Mouse (Mus musculus): ENCODE results near the gene Nacad.

The Nacad gene

DNA sequence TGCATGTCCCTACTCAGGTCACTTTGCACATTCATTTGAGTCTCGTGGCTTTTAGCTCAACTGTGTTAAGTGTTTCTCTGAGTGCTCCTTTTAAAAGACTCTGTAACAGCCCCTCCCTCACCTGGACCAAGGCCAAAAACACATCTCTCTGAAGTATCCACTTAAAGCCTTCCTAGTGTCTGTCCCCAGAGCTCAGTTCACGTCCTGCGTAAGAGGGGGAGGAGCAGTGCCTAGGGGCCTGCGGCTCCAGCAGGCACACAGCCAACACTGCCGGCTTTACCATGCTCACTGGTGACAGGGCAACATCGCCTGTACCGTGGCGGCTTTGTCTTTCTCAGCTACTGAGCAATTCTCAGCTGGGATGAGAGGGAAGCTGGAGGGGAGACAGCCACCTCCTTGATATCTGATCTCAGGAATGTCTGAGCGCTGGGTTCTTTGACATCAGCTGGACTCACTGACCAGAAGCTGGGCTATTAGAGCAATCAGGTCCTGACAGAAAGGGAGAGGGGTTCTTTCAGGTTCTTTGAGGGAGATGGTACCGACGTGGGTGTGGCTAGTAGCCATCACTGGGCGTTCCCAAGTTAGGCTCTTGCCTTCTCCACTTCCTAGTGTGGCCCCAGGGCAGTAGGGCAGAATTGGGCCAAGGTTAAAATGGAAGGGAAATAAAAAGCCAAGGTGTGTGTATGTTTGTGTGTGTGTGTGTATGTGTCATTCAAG is 1.8 kb downstream of the Nacad start:
- CTCF ChIA-PET, result interaction anchor here (0.5 to 0.9 kb wide), 2 partner anchors 29 to 83 kb away, joined by 4 to 6 read pairs; no protein-coding TSS in a partner anchor

DNA sequence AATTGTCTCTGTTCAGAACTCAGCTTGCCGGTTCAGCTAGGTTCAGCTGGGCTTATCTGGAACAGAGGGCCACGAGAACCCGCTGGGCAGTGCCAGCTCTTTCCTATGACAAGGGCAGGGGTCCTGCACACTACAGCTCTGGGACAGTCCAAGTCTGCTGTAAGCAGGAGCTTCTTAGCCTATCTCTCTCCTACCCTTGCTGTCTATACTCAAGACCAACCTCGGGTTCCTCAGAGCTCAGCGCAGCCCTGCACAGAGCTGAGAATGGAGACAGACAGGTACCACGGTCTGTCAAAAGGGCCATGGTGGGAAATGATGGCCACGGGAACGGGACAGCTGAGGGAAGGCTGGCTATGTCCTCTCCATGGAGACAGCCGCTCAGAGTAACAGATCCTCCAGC is 2.6 kb downstream of the Nacad start:
- CTCF ChIA-PET, result interaction anchor here (0.5 kb wide), 1 partner anchor 82 kb away, joined by 6 read pairs; no protein-coding TSS in a partner anchor

DNA sequence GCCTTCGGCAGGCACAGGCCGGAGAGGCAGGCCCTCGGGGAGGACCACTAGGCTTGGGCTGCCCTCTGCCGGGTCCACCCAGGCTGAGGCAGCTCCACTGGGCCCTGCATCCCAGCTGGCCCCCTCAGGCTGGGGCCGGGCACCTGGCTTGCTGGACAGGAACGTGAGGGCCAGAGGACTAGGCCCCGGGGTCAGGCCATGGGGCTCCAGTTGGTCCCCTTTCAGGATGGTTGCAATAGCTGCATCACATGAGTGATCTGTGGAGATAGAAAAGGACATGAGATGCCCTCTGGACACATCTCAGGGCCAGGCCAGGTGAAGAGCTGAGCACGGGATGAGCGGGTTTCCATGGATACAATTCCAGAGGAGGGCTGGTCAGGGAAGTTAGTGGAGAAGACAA is 3.2 kb downstream of the Nacad start:
- CTCF ChIA-PET, result no interaction called here

DNA sequence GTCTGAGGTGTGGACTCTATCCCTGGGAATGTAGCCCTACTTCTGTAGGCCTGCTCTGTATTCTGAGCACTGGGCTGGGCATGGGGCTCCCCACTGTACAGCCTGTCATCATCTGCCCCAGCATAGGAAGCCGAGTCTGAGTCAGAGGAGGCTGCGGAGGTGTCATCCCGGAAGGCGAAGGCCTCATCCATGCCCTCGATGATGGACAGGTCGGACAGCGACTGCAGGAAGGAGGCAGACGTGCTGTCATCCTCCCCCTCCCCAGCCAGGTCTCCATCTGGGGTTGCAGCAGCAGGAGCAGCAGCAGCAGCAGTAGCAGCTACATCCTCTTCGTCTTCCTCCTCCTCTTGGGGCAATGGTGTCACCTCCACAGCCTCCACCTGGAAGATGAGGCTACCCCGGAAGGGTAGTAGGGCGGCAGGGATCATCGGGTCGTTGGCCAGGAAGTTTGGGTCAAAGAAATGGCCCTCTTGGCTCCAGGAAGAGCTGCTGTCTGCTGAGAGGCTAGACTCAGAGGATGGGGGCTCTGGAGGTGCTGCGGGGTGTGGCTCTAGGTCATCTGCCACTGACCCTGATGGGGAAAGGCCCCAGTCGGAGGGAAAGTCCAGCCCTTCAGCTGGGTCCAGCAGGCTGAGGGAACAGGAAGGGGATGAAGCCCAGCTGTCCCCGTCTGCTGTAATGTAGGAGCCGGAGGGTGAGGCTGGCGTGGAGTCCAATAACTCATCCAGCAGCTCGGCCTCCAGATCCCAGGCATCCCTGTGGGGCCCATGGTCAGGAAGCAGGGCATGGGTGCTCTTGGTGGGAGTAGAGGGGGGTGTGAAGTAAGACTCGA is 4.0 kb downstream of the Nacad start:
- CTCF ChIA-PET, result no interaction called here

DNA sequence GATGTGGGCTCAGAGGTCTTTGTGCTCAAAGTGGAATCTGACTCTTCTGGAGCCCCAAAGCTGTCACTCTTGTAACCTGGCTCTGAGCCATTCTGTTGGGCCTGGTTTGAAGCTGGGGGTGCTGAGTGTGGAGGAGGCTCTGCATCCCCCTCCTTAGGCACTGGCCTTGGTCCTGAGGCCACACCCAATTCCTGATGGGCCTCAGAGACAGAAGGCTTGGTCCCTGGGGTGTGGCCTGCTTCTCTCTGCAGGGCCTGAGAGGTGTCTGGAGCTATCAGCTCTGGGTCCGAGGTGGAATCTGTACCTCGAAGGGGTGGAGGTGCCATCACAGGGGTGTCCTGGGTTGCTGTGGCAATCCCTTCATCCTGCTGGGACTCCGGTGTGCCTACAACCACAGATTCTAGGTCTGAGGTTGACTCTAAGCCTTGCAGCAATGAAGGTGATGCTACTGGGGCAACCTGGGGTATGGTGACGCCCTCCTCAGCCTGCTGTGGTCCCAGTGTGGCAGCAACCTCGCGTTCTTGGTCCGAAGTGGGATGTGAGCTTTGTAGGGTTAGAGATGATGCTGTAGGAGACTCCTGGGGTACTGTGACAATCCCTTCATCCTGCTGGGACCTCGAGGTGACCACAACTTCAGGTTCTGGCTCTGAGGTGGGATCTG is 5.4 kb downstream of the Nacad start:
- CTCF ChIA-PET, result no interaction called here

DNA sequence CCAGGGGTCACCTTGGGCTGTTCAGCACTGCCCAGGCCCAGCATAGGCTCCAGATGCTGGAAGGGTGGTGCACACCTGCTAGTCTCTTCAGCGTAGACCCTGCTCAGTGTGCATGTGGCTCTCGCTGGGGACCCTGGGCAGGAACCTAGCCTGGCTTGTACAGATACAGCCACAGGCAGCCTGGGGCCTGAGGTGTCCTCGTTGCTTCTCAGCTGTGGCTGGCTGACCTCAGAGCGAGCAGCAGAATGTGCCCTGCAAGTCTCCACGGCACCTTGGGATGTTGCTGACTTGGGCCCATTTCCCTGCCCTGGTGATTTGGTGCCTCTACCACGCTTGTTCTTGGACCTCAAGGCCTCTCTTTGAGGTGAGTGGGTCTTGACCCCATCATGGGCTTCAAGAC is 6.0 kb downstream of the Nacad start:
- CTCF ChIA-PET, result no interaction called here

DNA sequence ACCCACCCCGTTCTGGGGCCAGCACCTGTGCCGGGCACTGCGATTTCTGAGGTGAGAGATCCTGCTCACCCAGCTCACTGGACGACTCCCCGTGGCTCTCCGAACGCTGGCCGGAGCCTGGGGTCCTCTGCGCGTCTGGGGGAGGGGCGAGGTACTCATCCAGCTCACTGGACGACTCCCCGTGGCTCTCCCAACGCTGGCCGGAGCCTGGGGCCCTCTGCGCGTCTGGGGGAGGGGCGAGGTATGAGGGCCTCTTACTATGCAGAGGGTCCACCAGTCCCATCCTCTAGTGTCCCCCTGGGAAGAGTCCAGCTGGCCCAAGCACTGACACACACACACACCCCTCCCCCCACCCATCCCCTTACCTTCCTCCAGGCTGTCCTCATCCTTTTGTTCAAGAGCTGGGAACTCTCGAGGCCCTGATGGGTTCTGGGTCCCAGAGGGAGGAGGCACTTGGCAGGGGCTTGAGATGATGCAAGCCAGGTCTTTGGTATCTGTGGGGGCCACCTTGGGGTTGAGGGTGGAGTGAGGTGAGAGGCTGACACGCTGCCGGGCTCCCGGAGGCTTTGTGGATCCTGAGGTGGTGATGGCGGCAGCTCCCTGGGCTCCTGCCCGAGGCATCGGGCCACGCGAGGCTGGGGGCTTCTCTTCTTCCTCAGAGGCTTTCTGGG is 6.7 kb downstream of the Nacad start:
- CTCF ChIA-PET, result no interaction called here

DNA sequence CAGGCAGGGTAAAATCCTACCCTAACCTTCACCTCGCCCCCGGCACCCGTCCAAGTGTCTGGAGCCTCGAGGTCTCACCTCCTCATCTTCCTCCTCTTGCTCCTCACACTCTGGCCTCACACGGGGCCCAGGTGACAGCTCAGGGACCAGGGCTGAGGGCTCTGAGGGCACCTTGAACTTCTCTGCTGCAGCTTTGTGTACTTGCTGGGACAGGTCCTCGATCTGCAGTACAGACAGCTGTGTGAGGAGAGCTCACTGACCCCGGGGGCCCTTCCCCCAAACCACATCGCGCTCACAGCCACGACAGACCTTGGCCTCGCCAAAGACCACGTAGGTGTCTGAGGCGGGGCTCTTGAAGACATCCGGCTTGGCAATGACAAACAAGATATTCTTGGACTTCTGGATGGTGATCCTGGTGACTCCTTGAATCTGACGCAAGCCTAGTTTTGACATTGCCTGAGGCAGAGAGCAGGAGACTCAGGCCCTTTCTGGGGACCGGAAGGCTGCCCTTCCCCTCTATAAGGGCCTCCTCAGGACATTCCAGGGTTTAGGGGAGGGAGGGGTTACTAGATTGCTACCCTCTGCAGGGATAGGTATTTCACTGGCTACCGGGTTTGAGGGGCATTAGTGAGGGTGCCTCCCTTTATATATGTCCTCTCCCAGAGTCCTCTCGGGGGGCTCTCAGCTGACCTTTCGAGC is 7.5 kb downstream of the Nacad start:
- CTCF ChIA-PET, result no interaction called here

DNA sequence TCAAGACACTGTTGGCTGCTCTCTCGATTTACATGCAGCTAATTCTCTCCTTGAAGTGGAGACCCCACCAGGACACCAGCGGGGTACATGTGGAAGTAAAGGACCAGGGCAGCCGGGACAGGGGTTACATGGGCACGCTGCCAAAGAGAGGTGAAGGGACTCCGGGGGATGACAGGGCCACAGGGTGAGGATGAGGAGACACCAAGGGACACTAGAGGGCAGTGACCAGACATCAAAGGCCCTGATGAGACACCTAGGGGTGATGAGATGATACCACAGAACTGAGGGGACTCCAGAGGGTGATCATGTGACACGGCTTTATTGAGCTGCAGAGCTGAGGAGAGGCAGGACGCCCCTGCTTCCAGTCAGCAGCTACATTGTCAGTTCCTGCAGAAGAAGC is 8.3 kb downstream of the Nacad start:
- CTCF ChIA-PET, result no interaction called here

DNA sequence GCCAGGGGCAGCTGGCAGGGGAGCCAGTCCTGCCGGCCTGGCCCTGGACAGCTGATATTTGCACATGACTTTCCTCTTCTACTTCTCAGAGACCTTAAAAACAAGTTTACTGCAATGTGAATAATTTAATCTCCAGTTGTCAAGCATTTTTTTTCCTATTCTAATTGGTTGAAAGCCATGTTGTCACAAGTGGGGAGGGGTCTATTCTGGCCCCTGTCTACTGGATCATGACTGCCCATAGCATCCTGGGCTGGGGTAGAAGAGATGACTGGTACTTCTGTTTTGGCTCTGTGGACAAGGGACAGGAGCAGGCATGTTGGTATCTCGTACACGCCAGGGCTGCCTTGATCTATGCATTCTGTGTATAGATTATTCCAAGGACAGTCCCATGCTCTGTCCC is 9.2 kb downstream of the Nacad start:
- CTCF ChIA-PET, result interaction anchor here (0.7 kb wide), 1 partner anchor 247 kb away, joined by 3 read pairs; no protein-coding TSS in a partner anchor

DNA sequence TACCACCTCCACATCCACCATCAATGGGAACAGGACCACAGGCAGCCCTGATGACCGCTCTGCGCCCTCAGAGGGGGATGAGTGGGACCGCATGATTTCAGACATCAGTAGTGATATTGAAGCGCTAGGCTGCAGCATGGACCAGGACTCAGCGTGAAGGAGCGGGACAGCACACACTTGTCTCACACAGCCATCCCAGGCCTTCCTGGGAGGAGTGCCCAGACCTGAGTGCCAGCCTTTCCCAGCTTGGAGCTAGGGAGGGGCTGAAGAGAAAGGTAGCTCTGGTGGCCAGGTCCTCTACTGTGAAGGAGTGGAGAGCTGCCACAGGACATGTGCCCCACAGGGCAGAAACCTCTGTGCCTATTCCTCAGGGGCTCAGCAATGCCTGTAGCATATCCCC is 9.6 kb downstream of the Nacad start:
- CTCF ChIA-PET, result no interaction called here

DNA sequence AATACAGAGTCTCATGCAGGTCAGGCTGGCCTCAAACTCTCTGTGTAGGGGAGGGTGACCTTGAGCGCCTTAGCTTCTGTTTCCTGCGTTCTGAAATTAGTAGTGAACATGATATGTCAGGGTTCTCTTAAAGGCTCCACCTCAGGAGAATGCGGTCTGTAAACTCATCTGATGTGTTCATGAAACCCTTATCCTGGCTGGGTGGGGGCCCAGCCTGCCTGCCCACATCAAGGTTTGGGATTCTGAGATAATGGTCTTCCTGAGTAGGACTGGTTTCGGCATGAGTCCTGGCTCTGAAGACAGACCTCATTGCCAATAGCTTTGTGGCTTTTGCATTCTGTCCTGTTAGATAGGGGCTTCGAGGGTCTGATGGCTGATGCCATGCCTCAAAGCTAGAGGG is 10.5 kb downstream of the Nacad start:
- CTCF ChIA-PET, result no interaction called here

DNA sequence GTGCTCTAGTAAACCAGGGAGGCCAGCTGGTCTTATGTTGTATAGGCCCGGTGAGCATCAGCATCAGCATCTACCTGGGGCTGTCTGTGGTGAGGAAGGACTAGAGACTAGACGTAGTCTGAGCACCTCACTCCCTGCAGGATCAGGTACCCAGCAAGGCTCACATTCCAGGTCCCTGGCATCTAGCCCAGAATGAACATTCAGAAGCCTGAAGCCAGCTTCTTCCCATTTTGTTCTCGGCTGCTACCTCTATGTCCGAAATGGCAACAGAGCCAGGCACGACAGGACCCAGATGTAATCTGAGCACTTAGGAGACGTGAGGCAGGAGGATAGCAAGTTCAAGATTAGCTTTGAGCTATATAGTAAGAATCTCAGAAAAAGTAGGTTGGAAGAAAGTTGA is 11.0 kb downstream of the Nacad start:
- CTCF ChIA-PET, result no interaction called here

DNA sequence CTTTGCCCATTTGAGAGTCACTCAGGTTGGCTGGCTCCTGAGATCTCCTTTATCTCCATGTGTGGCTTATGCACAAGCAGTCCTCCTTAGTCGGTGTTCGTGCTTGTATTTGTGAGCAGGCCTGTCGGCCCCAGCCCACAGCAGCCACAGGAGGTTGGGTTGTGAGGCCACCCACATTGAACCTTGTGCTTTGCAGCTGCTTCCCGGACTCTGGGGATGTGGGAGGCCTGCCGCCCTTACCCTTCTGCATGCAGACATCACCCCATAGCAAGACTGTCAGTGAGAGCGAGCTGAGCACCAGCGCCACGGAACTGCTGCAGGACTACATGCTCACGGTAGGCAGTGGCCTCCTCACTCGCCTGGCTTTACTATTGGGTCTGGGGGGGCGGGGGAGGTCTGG is 12.4 kb downstream of the Nacad start:
- CTCF ChIA-PET, result interaction anchor here (1.2 kb wide), 1 partner anchor 27 kb away, joined by 3 read pairs; no protein-coding TSS in a partner anchor

DNA sequence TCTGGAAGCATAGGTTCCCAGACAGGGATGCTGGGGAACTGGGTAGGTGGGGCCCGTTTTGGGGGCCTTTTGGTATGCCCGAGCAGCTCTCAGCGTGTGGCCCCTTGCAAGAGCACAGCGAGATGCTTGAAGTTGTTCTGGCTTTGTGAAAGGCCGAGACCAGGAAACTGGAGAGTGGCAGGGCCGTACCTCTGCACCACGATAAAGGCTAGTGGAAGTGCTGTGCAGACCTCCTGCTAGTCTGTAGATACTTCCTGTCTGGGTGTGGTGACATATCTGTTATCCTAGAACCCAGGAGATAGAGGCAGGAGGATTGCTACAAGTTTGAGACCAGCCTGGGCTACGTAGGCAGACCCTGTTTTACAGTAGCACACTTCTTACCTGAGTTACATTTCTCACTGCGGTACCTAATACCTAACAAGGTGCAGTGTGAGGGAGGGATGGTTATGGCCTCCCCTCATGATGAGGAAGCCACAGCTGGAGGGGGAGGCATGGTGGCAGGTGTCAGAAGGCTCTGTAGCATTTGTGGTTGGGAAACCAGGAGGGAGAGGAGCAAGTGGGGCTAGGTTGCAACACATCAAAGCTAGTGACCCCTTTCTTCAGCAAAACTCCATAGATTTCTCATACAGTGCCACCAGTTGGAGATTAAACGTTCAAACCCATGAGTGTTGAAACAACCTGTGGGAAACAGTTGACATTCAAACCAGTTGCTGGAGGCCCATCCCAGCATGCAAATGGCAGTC is 14.7 kb downstream of the Nacad start:
- CTCF ChIA-PET, result interaction anchor here (0.6 kb wide), 1 partner anchor 114 kb away, joined by 4 read pairs; no protein-coding TSS in a partner anchor

DNA sequence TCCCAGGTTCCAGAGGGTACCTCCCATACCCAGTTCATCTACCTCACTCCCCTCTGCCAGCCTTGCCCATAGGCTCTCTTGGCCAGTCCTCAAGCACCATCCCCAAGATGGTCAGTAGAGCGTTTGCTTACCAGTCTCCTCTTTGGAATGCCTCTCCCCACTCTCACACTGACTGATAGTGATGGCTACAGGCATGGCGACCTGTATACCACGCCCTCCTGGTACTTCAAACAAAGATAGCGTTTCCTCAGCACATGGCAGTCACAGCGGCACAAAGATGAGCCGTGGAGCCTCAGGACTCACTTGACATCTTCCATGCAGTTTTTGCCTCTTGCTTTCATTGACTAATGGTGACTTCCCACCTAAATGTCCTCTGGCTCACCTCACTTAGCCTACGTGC is 16.0 kb downstream of the Nacad start:
- CTCF ChIA-PET, result interaction anchor here (0.5 kb wide), 1 partner anchor 126 kb away, joined by 4 read pairs; no protein-coding TSS in a partner anchor

DNA sequence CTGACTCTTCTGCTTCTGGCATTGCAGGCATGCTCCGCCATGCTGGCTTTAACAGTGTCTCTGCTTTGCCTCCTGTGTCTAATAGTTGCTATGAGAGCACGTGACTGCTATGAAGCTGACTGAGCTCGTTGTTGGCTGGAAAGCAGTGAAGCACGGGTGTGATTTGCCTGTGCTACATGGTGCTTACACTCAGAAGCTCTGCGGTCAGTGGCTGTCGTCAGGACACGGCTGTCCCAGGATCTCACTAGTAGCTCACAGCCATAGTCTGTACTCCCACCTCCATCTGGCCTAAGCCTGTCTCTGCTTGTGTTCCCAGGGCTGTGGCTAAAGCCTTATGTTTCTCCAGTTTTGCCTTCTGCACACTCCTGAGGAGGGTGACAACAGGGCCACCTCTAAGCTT is 17.6 kb downstream of the Nacad start:
- CTCF ChIA-PET, result interaction anchor here (0.7 kb wide), 2 partner anchors 32 to 785 kb away, joined by 4 to 6 read pairs; no protein-coding TSS in a partner anchor

DNA sequence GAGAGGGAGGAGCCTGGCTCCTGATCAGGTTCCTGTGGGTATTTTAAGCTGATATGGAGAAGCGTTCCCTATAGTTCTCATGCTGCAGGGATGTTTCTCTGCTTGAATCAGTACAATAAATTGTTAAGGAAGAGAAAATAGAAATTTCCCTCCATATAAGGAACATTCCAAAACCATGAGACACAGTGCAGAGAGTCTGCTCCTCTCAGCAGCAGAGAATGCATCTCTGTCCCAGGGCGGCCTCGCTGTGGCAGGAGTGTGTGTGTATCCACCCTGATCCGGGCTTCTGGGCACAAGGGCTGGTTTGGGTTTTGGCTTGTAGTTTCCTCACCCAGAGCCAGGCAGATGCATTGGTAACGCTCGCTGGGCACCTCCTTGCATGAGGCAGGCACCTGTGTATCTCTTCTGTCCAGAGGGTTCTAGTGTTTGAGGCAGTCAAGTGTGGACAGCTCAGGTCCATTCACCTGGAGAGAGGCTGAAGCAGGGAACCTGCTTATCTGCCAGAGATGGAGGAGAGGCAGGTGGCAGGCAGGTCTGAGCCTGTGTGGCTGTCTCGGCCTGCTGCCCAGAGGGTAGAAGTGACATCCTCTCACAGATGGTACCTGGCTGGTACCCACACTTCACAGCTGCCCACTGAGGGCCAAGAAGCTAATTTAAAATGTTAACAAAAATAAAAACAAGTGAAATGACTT is 18.5 kb downstream of the Nacad start:
- CTCF ChIA-PET, result interaction anchor here (0.7 to 1.3 kb wide), 3 partner anchors 11 to 42 kb away, joined by 3 to 6 read pairs (median 3); no protein-coding TSS in a partner anchor

DNA sequence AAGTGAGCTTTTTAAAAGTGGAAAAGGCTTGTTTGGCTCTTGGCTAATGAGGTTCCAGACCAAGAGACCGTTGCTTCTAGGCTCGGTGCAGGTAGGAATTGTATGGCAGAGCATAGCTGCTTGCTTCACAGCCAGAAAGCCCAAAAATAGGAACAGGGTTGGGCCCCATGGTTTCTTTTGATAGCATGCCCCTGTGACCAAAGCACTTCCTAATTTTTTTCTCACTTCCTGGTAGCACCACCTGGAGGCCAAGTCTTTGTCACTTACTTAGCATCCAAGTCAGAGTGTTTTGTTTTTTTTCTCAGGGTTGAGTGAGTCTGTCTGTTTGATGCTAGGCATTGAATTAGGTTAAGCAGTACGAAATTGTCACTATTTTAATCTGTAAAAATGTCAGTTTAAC is 19.2 kb downstream of the Nacad start:
- CTCF ChIA-PET, result interaction anchor here (0.7 to 1.3 kb wide), 2 partner anchors 11 to 42 kb away, joined by 3 read pairs; no protein-coding TSS in a partner anchor

DNA sequence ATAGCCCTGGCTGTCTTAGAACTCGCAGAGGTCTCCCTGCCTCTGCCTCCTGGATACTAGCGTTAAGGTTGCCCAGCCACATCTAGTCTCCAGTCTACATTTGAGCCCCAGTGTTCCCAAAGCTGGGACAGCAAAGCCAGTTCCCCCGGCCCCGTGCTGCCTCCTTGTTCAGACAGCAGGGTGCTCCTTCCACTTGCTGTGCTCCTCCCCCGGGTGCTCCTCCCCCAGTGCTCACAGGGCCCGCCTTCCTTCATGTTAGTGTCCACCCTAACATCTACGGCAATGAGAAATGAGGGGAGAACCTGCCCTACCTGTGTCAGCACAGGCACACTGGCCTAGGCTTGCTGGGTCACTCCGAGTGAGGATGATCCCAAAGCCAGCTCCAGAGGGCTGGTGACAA is 20.1 kb downstream of the Nacad start:
- CTCF ChIA-PET, result interaction anchor here (1.3 kb wide), 1 partner anchor 10 kb away, joined by 3 read pairs; no protein-coding TSS in a partner anchor

Measured in spleen, embryonic (tissue).